Mouse (Mus musculus) limb, embryonic 14.5 days (tissue): ENCODE measurements around the gene Rasa3. TPM values are rescaled to one million over a fixed set of nuclear protein-coding genes. Genes with fewer than 3 reads are reported as not detected.

ENCODE experiments used
- ATAC-seq: fragments of 200-750 bp; cut with Nextera tagmentation; 2 replicates; pipeline ENCODE4 v1.8.0; 2017; ENCODE audit warnings: low read depth, moderate number of reproducible peaks, moderate TSS enrichment; ENCODE audit not compliant: low FRiP score
- DNase-seq: peaks from one replicate; pipeline ENCODE4 v3.0.0-alpha.2; 2015; ENCODE audit warnings: low spot score
- H3K27ac ChIP-seq: fragments of 300-500 bp; sonication (generic); replicated peaks from 2 replicates; pipeline ENCODE4 v1.5.1; 2014; ENCODE audit warnings: low read depth, mild to moderate bottlenecking, low read length, moderate library complexity, mixed read lengths
- H3K27me3 ChIP-seq: fragments of 300-500 bp; sonication (generic); 2 replicates; pipeline ENCODE4 v1.6.1; 2014; ENCODE audit warnings: low read length, mixed read lengths; ENCODE audit not compliant: control insufficient read depth, insufficient read depth
- H3K36me3 ChIP-seq: fragments of 300-500 bp; sonication (generic); 2 replicates; pipeline ENCODE4 v1.6.1; 2014; ENCODE audit warnings: mild to moderate bottlenecking, low read length, moderate library complexity, mixed read lengths; ENCODE audit not compliant: control insufficient read depth, insufficient read depth
- H3K4me1 ChIP-seq: fragments of 300-500 bp; sonication (generic); 2 replicates; pipeline ENCODE4 v1.6.1; 2014; ENCODE audit warnings: antibody characterized with exemption, low read length, mixed read lengths; ENCODE audit not compliant: control insufficient read depth, insufficient read depth
- H3K4me2 ChIP-seq: fragments of 300-500 bp; sonication (generic); replicated peaks from 2 replicates; pipeline ENCODE4 v1.6.1; 2014; ENCODE audit warnings: low read depth, mild to moderate bottlenecking, low read length, moderate library complexity; ENCODE audit not compliant: severe bottlenecking
- H3K4me3 ChIP-seq: fragments of 300-500 bp; sonication (generic); replicated peaks from 2 replicates; pipeline ENCODE4 v1.5.1; 2014; ENCODE audit warnings: low read length
- H3K9ac ChIP-seq: fragments of 300-500 bp; sonication (generic); 2 replicates; pipeline ENCODE4 v1.6.1; 2014; ENCODE audit warnings: mild to moderate bottlenecking, low read depth, low read length, moderate library complexity; ENCODE audit not compliant: severe bottlenecking
- H3K9me3 ChIP-seq: fragments of 300-500 bp; sonication (generic); 2 replicates; pipeline ENCODE4 v1.6.1; 2016; ENCODE audit warnings: low read length; ENCODE audit not compliant: control insufficient read depth
- POLR2A ChIP-seq: fragments of 200-500 bp; IDR thresholded peaks from 2 replicates; pipeline ENCODE4 v1.8.0; 2012; ENCODE audit warnings: inconsistent platforms, mild to moderate bottlenecking, moderate library complexity, borderline replicate concordance; ENCODE audit not compliant: insufficient read depth, insufficient read length; ENCODE audit errors: extremely low read depth
- WGBS: fragments of 180-500 bp; shearing (Covaris S2); extraction: QIAGEN DNeasy Blood & Tissue Kit; methylation state at CpG from one replicate; pipeline ENCODE4 v1.1.7; 2014; 5-methylcytosine and 5-hydroxymethylcytosine counted together
- polyA plus RNA-seq, 2 experiments: library from polyadenylated mRNA; depleted of rRNA in 1 of 2; stranded (reverse) in 1 of 2; unstranded in 1 of 2; fragments of >200 nt; fragmentation: Nextera tagmentation in 1 of 2; extraction: Ambion mirVana in 1 of 2; gene quantifications; 2 replicates each; pipeline versions ENCODE4 v1.2.1 to v1.2.3; 2012 to 2014

Gene Rasa3
- polyA plus RNA-seq, 2 experiments, result 30.8 to 31.6 TPM

GRCm38 (mm10) chr8:13533123-13533522, 144.3 kb downstream of the Rasa3 start:
- WGBS, result 57% methylated on average over 8 of the region's 8 CpGs
- Histone ChIP-seq H3K9ac (no peak overlapping the region), H3K27me3 (no peaks in the 10 kb centered on the region), H3K4me2 (no peak overlapping the region), H3K4me3 (no peak overlapping the region), H3K4me1 (peaks cover 26% of the 10 kb centered on the region), H3K27ac (no peak overlapping the region), H3K9me3 (no peaks in the 10 kb centered on the region), H3K36me3 (no peaks in the 10 kb centered on the region)
- ATAC-seq (no peak), DNase-seq (no peak)
- TF ChIP-seq POLR2A, result no peak

- 73% methylated on average over 9 of the region's 9 CpGs for WGBS
- peaks cover 26% of the 10 kb centered on the region for H3K4me1 ChIP-seq
- no peak for ATAC-seq
- DNase-seq, result no peak
- no peaks in the 10 kb centered on the region for H3K36me3 ChIP-seq
- no peak overlapping the region for H3K27ac ChIP-seq
- no peak overlapping the region for H3K4me3 ChIP-seq
- H3K27me3 ChIP-seq, result no peaks in the 10 kb centered on the region
- TF ChIP-seq POLR2A, result no peak
- no peak overlapping the region for H3K9ac ChIP-seq
- no peak overlapping the region for H3K4me2 ChIP-seq
- H3K9me3 ChIP-seq, result no peaks in the 10 kb centered on the region
Observed at GRCm38 (mm10) chr8:13531602-13532171, 145.7 kb downstream of the Rasa3 start.

GRCm38 (mm10) chr8:13530941-13531340, 146.5 kb downstream of the Rasa3 start:
- H3K36me3 ChIP-seq, result no peaks in the 10 kb centered on the region
- peaks cover 26% of the 10 kb centered on the region for H3K4me1 ChIP-seq
- no peaks in the 10 kb centered on the region for H3K27me3 ChIP-seq
- no peak for TF ChIP-seq POLR2A
- DNase-seq, result peak; percentile 70
- H3K9me3 ChIP-seq, result no peaks in the 10 kb centered on the region
- H3K27ac ChIP-seq, result no peak overlapping the region
- H3K9ac ChIP-seq, result no peak overlapping the region
- no peak overlapping the region for H3K4me3 ChIP-seq
- 17% methylated on average over 5 of the region's 5 CpGs for WGBS
- ATAC-seq, result no peak; the same call in 1 of the 2 replicates
- H3K4me2 ChIP-seq, result no peak overlapping the region

GRCm38 (mm10) chr8:13530401-13530800, 147.0 kb downstream of the Rasa3 start:
- H3K4me2 ChIP-seq, result no peak overlapping the region
- no peaks in the 10 kb centered on the region for H3K9me3 ChIP-seq
- no peak overlapping the region for H3K4me3 ChIP-seq
- no peak overlapping the region for H3K27ac ChIP-seq
- peaks cover 26% of the 10 kb centered on the region for H3K4me1 ChIP-seq
- no peak for ATAC-seq
- no peak overlapping the region for H3K9ac ChIP-seq
- TF ChIP-seq POLR2A, result no peak
- H3K27me3 ChIP-seq, result no peaks in the 10 kb centered on the region
- no peaks in the 10 kb centered on the region for H3K36me3 ChIP-seq
- 79% methylated on average over 3 of the region's 3 CpGs for WGBS
- DNase-seq, result no peak

GRCm38 (mm10) chr8:13529891-13530316, 147.5 kb downstream of the Rasa3 start:
- no peak overlapping the region for H3K4me2 ChIP-seq
- TF ChIP-seq POLR2A, result no peak
- H3K9ac ChIP-seq, result no peak overlapping the region
- peaks cover 26% of the 10 kb centered on the region for H3K4me1 ChIP-seq
- H3K36me3 ChIP-seq, result no peaks in the 10 kb centered on the region
- peak; percentile 74 for DNase-seq
- H3K9me3 ChIP-seq, result no peaks in the 10 kb centered on the region
- WGBS, result 69% methylated on average over 7 of the region's 7 CpGs
- H3K4me3 ChIP-seq, result no peak overlapping the region
- H3K27ac ChIP-seq, result no peak overlapping the region
- ATAC-seq, result peak; percentile 55; the same call in 1 of the 2 replicates
- H3K27me3 ChIP-seq, result no peaks in the 10 kb centered on the region
